Mouse (Mus musculus) WW6 (cell line): ENCODE data around the gene Klhl21.

Experiments used
- DNase-seq: peaks from one replicate; pipeline ENCODE4 v3.0.0-alpha.2; 2013; ENCODE audit warnings: low read depth, low spot score

The Klhl21 gene

GRCm38 (mm10) chr4:151995371-151996172 lies 13.0 kb upstream of the Klhl21 start:
- no peak for DNase-seq

DNA sequence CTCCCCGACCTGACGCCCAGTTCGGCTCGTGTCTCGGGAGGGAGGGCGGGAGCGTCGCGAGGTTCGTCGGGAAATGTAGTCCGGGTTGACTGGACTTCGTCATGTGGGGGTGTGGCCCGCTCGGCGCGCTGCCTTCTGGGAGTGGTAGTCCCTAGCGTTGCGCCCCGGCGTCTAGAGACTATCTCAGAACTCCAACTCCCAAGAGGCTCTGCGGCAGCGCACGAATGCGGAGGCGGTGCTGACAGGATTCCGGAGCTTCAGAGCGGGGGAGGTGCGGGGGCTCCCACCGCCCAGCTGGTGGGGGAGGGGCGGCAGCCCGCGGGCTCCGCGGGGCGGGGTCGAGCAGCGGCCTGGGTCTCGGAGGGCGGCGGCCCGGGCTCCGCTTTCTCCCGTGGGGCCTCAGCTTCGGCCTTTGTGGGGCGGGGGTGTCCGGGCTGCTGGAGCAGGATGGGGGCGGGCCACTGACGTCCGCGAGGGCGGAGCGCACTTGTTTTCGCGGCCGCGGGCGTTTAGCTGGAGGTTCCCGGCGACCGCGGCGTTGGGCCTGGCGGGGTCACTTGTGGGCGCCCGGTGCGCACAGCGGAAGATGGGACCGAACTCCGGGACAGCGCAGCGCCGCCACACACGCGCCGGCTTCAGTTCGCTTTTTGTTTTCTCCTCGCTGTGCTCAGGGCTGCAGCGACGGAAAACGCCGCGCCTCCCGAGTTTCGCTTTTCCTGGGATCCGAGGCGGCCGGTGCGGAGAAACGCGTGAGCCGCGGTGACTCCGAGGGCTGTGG lies 12.2 kb upstream of the Klhl21 start, which contains the start of gene Phf13:
Gene Phf13, minus strand, starts transcription at position 86 of the 778 bp plus-strand sequence.
- peak; percentile 97 for DNase-seq

- DNase-seq: no peak
Measured at GRCm38 (mm10) chr4:151996951-151997222, 11.7 kb upstream of the Klhl21 start.

- DNase-seq: no peak
Measured at GRCm38 (mm10) chr4:151997701-151998100, 10.9 kb upstream of the Klhl21 start.

DNA sequence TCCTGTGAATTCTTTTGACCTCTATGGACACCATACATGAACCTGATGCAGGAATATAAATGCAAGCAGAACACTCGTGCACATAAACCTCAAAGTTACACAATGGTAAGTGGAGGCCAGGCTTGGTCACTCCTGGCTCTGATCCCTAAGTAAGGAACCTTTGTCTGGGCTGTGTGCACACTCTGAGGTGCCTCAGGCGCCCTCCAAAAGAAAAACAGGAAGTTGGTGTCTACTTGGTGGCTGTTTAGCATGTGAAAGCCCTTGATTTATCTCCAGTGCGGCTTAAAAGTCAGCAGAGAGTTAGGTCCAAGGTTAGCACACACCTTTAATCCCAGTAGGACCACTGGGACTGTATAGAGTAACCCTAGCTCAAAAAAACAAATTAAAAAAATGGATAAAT lies 9.1 kb upstream of the Klhl21 start:
- DNase-seq: no peak

DNA sequence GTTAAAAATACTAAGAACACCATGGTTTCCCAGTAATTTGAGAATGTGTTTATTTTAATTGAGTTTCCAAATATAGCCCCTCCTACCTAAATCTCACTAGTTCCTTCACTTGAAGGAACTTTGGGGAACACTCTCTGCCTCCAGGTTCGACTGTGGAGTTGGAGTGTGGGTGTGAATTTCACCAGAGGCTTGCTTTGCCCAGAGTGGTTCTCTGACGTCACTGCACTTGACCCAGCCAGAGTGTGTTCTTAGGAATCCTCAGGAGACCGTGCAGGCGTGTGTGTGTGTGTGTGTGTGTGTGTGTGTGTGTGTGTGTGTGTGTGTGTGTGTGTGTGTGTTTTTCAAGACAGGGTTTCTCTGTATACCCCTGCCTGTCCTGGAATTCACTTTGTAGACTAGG lies 7.7 kb upstream of the Klhl21 start:
- no peak for DNase-seq

DNA sequence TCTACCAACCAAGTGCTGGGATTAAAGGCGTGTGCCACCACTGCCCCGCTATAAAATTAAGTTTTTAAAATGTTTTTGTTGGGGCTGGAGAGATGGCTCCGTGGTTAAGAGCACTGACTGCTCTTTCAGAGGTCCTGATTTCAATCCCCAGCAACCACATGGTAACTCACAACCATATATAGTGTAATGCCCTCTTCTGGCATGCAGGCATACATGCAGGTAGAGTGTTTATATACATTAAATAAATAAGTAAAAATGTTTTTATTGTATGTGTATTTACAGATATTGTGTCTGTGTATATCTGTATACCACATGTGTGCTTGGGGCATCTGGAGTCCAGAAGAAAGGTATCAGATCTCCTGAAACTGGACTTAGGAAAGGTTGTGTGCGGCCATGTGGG lies 7.3 kb upstream of the Klhl21 start:
- DNase-seq: no peak

- no peak for DNase-seq
Measured at GRCm38 (mm10) chr4:152002063-152002462, 6.5 kb upstream of the Klhl21 start.

- no peak for DNase-seq
Measured at GRCm38 (mm10) chr4:152006137-152006536, 2.5 kb upstream of the Klhl21 start.

DNA sequence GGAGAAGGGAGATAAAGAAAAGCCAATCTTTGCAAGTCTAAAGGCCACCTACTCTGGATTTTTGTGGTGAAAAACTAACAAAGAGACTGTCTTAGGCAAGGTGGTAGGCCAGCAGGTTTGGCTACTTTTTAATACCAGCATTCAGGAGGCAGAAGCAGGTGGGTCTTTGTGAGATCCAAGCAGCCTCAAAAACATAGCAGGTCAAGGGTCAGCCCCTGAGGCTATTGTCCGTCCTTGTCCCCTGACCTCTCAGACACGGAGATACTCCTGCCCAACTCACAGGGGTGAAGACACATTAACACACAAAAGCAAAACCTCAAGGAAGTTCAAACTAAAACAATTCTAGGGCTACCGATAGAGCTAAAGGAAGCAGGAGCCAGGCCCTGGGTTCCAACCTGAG lies 1.8 kb upstream of the Klhl21 start:
- no peak for DNase-seq

GRCm38 (mm10) chr4:152007481-152008147 lies 989 bp upstream of the Klhl21 start:
- DNase-seq: no peak

GRCm38 (mm10) chr4:152008148-152008500 lies 479 bp upstream of the Klhl21 start:
- DNase-seq: no peak

DNA sequence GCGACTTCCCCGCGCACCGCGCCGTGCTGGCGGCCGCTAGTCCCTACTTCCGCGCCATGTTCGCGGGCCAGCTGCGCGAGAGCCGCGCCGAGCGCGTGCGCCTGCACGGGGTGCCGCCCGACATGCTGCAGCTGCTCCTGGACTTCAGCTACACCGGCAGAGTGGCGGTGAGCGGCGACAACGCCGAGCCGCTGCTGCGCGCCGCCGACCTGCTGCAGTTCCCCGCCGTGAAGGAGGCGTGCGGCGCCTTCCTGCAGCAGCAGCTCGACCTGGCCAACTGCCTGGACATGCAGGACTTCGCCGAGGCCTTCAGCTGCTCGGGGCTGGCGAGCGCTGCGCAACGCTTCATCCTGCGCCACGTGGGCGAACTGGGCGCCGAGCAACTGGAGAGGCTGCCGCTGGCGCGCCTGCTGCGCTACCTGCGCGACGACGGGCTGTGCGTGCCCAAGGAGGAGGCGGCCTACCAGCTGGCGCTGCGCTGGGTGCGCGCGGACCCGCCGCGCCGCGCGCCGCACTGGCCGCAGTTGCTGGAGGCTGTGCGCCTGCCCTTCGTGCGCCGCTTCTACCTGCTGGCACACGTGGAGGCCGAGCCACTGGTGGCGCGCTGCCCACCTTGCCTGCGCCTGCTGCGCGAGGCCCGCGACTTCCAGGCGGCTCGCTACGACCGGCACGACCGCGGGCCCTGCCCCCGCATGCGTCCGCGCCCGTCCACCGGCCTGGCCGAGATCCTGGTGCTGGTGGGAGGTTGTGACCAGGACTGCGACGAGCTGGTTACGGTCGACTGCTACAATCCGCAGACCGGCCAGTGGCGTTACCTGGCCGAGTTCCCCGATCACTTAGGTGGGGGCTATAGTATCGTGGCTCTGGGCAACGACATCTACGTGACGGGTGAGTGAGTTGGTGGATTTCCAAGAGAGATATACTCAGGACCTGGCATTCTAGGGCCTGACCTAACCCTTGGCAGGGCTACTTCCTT lies 761 bp downstream of the Klhl21 start:
- DNase-seq: no peak

- DNase-seq: no peak
Measured at GRCm38 (mm10) chr4:152010091-152010706, 1.6 kb downstream of the Klhl21 start.

DNA sequence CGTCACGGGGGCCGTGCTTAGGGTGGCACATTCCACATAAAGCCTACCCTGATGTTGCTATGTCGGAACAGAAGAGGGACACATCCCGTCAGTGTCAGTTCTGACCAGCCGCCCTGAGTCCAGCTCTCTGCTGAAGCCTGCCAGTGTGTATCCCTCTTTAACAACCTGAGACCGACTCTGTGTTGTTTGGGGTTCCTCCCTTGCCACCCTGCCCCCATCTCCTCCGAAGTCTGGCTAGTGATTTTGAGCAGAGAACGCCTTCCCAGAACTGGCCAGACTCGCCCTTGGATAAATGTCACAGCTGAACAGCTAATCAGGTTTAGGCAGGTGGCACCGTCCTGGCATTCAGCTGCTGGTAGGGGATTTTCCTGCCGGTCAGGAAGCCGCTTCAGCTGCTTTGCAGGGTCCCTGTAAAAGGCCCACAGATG lies 2.1 kb downstream of the Klhl21 start:
- no peak for DNase-seq

DNA sequence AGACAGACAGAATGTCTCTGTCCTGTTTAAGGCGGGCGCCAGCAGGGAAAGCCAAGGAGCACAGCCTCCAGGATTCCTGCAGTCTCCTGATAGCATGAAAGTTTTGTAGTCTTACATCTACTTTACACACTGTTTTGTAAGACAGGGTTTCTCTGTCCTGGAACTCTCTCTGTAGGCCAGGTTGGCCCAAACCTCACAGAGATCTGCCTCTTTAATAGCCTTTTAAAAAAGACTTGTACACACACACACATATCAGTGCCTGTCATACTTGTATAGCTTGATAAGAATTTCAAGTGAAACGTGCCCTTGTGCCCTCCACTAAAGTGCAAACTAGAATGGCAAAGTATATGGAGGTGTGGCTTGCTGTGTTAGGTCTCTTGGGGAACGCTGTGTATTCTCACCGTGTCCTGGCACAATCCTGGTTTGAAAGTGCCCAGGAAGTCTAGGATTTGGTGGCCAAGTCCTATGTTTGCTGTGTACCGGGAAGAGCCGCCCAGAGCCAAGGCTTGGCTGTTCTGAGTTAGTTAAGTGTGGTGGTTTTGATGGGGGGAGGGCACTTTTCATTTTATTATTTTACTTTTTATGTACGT lies 2.7 kb downstream of the Klhl21 start:
- no peak for DNase-seq

GRCm38 (mm10) chr4:152012109-152012508 lies 3.5 kb downstream of the Klhl21 start:
- DNase-seq: no peak

- DNase-seq: no peak
Measured at GRCm38 (mm10) chr4:152013036-152013813, 4.6 kb downstream of the Klhl21 start.

- DNase-seq: no peak
Measured at GRCm38 (mm10) chr4:152019073-152019472, 10.5 kb downstream of the Klhl21 start.

- DNase-seq: no peak
Measured at GRCm38 (mm10) chr4:152020024-152020423, 11.4 kb downstream of the Klhl21 start.
